ENCODE assay signal across 8 mouse cellular contexts in the genomic region with DNA sequence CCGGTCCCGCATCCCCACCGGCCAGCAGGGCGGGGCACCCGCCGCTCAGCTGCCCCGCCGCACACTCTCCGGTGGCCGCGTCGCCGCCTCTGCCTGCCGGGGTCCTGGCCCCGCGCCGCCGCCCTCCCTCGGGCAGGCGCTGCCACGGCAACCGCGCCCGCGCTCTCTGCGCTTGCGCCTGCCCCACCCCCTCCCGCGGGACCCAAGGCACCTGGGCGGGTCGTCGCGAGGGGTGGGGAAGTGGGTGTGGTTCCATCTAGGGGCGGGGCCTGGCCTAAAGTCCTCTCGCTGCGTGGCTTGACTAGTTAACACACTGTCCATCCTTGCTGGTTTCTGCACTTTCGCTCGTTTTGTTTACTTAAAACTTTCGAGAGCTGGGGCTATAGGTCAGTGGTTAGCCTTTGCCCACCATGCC. TPM values are rescaled to one million over a fixed set of nuclear protein-coding genes. Genes with fewer than 3 reads are reported as not detected.
A peak's percentile ranks its signal among the peaks of the same experiment; 100 is the strongest.
DNase-seq lines count a peak whose midpoint lies in the region; ATAC-seq lines count a peak whose summit lies in the region.

Stx2 (minus strand) TSS at position 163 of the 415 bp plus-strand sequence.

- WGBS in heart, embryonic 11.5 days (ENCODE audit: insufficient replicate concordance), result under 1% methylated on average over 33 of the region's 39 CpGs
- 0% methylated on average over 38 of the region's 39 CpGs for WGBS in kidney, embryonic 16.5 days

- H3K27me3 ChIP-seq in erythroblast, embryonic 14.5 days (ENCODE audit: control insufficient read depth), result no peaks in the 10 kb centered on the region
- H3K27me3 ChIP-seq in heart, embryonic 11.5 days (ENCODE audit: control insufficient read depth, insufficient read depth, low read length), result no peaks in the 10 kb centered on the region
- no peaks in the 10 kb centered on the region for H3K27me3 ChIP-seq in kidney, embryonic 16.5 days (ENCODE audit: insufficient read depth, low read length)

- H3K36me3 ChIP-seq in erythroblast, embryonic 14.5 days (ENCODE audit: control insufficient read depth), result peaks cover 39% of the 10 kb centered on the region
- no peaks in the 10 kb centered on the region for H3K36me3 ChIP-seq in heart, embryonic 11.5 days (ENCODE audit: control insufficient read depth, insufficient read depth, low read length)
- peaks cover 8% of the 10 kb centered on the region for H3K36me3 ChIP-seq in kidney, embryonic 16.5 days (ENCODE audit: insufficient read depth, low read length)

- ATAC-seq in heart, embryonic 11.5 days (replicated peaks; ENCODE audit: insufficient number of reproducible peaks, low FRiP score, low TSS enrichment), result peak; percentile 91
- peak; percentile 90 for ATAC-seq in kidney, embryonic 16.5 days (ENCODE audit: low FRiP score, low TSS enrichment)

- peak within 1 kb of the TSS; percentile 89 for H3K4me2 ChIP-seq in heart, embryonic 11.5 days
- H3K4me2 ChIP-seq in kidney, embryonic 16.5 days (replicated peaks; ENCODE audit: low read depth, low read length), result peak within 1 kb of the TSS; percentile 87

- H3K27ac ChIP-seq in heart, embryonic 11.5 days (ENCODE audit: low read depth, low read length), result peak within 1 kb of the TSS; percentile 54; the same call in 1 of the 2 replicates
- peak within 1 kb of the TSS; percentile 11; the same call in 1 of the 2 replicates for H3K27ac ChIP-seq in kidney, embryonic 16.5 days (ENCODE audit: low read length)

- peak within 1 kb of the TSS; percentile 91 for H3K4me3 ChIP-seq in erythroblast, embryonic 14.5 days (replicated peaks)
- peak within 1 kb of the TSS; percentile 71 for H3K4me3 ChIP-seq in heart, embryonic 11.5 days (ENCODE audit: low read depth, low read length)
- peak within 1 kb of the TSS; percentile 70 for H3K4me3 ChIP-seq in kidney, embryonic 16.5 days (ENCODE audit: low read length)

- H3K9ac ChIP-seq in heart, embryonic 11.5 days (ENCODE audit: low read depth, low read length), result peak within 1 kb of the TSS; percentile 77
- peak within 1 kb of the TSS; percentile 78 for H3K9ac ChIP-seq in kidney, embryonic 16.5 days (replicated peaks; ENCODE audit: low read length)

- peak; percentile 91 for DNase-seq in CD4-positive helper T cell, adult 2 months (ENCODE audit: low read depth, low spot score)
- peak; percentile 51 for DNase-seq in brain, embryonic 18.5 days (ENCODE audit: low read depth, low spot score)
- DNase-seq in liver, result peak; percentile 98
- peak; percentile 62 to 77 for DNase-seq in monocyte, adult 2 months (ENCODE audit: low read depth in 1 of 2, low spot score in 2 of 2)
- DNase-seq in spleen, postnatal 14 days (ENCODE audit: low spot score in 2 of 2), result peak; percentile 91 to 92

- no peaks in the 10 kb centered on the region for H3K9me3 ChIP-seq in erythroblast, embryonic 14.5 days (ENCODE audit: control insufficient read depth, low read length)
- H3K9me3 ChIP-seq in heart, embryonic 11.5 days (replicated peaks; ENCODE audit: control insufficient read depth, low read length), result no peaks in the 10 kb centered on the region
- no peaks in the 10 kb centered on the region for H3K9me3 ChIP-seq in kidney, embryonic 16.5 days (ENCODE audit: low read length)

- peaks cover 69% of the 10 kb centered on the region for H3K4me1 ChIP-seq in erythroblast, embryonic 14.5 days (ENCODE audit: control insufficient read depth)
- peaks cover 5% of the 10 kb centered on the region; the same call in 1 of the 2 replicates for H3K4me1 ChIP-seq in heart, embryonic 11.5 days (ENCODE audit: control insufficient read depth, insufficient read depth, low read length)
- H3K4me1 ChIP-seq in kidney, embryonic 16.5 days (ENCODE audit: insufficient read depth, low read length), result peaks cover 30% of the 10 kb centered on the region

RNA-seq across cellular contexts. Expression of gene Stx2, which starts in this region (rescaled TPM):
- polyA plus RNA-seq in erythroblast, embryonic 14.5 days (2012), result 12.8 and 18.3 TPM in 2 replicates
- 23.1 and 24.2 TPM in 2 replicates for polyA plus RNA-seq in heart, embryonic 11.5 days (2014; fragmentation: Nextera tagmentation; extraction: Ambion mirVana)
- polyA plus RNA-seq in kidney, embryonic 16.5 days (2015; fragmentation: Nextera tagmentation; extraction: Ambion mirVana), result 36.7 and 43.6 TPM in 2 replicates

Comparison
In these comparisons a context has a peak if more than half of its experiments do, and no peak if none do; other contexts are left out.
1. Peak in every context shown above with its lines: DNase-seq, ATAC-seq, H3K4me3 ChIP-seq and H3K27ac ChIP-seq.